Mouse (Mus musculus) B cell, adult 62 days (primary cell): Measurements from ENCODE around the gene Svs2. TPM values are rescaled to one million over a fixed set of nuclear protein-coding genes. Genes with fewer than 3 reads are reported as not detected.

Experiments used
- total RNA-seq: library from RNA; stranded (reverse); gene quantifications from 4 replicates; pipeline ENCODE4 v1.2.4, GENCODE M21; 2023

Svs2 gene
- not detected in 4 replicates for total RNA-seq

DNA sequence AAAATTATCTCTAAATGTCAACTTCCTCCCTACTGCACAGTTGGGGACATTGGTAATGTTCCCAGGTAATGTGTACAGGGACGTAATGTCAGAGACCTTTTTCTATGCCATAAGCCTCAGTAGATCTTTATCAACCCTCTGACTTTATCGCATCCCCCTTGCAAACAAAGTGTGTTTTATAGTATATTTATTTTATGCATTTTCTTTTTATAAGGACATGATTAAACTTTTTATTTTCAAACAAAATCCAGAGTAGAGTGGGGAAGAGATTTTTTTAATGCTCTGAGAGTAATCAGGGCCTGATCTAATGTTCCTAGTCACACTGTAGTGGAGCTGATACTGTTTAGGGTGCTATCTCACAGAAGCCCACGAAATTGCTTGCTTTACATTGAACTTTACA lies at the start of gene Svs2:
TSS of gene Svs2 (minus strand) at position 101 of the 400 bp plus-strand sequence.

DNA sequence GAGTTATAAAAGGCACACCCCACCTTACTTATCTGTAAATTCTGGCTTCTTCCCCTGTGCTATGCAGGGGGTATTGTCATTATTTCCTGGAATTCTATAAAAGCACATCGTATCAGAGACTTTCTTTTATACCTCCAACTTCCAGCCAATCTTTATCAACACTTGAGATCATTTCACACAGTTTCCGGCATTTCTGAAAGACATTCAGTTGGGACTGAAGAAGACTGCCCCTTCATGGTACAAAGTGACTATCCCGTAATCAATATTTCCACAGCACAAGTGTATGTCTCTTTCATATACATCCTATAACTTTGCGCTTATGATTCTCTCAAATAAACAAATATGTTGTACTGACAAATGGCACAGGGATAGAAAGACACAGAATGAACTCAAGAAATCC lies 40.1 kb upstream of the Svs2 start, which contains the start of gene Svs4:
TSS of gene Svs4 (minus strand) at position 101 of the 400 bp plus-strand sequence.

DNA sequence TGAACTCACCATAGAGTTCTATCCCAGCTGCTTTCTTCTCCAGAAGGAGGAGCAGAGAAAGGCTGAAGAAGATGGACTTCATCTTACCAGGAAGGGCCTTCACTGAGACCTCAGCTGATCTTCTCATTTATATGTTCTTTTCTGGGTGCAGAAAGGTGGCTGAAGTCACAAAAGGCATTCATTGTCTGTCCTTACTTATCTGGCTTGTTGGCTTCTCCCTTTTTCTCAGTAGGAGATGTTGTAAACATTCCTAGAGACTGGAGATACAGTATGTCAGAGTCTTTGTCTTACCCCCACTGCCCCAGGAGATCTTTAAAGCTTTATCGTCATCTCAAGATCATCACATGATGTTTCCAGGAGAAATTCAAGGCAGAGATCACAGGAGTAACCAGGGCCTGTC lies 18.3 kb upstream of the Svs2 start, which contains the start of gene Svs3b:
TSS of gene Svs3b (minus strand) at position 101 of the 400 bp plus-strand sequence.

DNA sequence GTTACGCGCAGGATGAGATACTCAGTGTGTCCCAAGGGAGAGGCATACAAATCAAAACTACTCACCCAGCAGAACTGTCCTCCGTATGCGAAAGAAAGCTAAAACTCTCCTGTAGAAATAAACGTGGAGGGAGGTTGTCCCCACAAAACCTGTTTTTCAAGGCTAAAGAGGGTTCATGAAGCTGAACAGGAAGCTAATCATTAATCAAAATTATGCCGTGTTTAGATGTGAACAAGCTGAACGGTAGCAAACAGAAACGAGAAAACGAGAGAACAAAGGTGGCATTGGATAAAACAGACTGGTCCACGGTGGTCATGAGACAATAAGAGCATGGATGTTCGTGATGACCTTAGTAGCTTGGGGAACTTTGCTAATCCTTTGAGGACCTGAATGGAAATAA lies 16.7 kb downstream of the Svs2 start, which contains the start of gene Wfdc15b:
TSS of gene Wfdc15b (minus strand) at position 139 of the 400 bp plus-strand sequence.

DNA sequence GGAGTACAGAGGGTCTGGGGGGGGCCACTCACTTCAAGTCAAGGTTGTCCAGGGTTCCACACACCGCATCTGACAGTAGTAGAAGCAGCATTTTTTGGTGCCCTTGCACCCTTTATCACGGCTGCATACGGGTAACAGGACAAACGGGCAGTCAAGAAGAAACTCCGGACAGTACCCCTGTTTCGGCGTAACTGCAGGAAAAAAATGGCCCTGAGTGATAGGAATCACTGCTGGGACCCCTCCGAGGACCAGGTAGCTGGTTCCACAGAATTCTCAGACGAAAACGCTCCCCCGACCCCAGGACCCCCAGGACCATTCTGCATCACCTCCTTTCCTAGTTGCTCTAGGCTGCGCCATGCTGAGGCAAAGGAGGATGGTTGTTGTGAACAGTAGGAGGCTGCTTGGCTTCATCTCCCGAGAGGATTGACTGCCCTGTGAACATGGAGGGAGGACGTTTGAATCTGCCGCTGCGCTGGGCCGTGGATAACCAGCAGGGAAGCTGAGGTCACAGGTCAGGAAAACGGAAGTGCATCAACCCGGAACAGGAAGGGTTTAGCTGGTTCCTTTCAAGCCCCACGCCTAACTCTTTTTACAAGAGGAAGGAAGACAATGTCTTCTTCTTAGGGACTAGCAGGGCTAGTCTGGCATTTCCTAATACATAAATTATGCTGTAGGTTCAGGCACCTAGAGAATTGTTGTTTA lies 38.5 kb downstream of the Svs2 start, which contains the start of gene Wfdc15a:
TSS of gene Wfdc15a (minus strand) at position 505 of the 702 bp plus-strand sequence.

DNA sequence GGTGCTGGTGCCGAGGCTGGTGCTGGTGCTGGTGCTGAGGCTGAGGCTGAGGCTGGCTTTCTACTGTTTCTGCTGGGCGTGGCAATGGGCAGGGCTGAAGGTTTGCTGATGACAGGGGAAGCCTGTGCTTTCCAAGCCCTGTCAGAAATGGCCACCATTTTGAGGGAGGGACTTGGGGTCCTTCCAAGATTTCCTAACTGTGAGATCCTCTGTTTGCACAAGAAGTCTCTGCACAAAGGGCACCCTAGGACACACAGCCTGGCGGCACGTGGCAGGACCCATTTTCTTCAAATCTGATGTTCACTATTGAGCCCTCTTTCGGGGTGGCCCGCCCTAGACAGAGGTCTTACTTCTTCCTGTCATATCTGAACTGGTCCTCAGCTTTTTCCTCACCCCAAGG lies 47.7 kb downstream of the Svs2 start, which contains the start of gene Wfdc12:
TSS of gene Wfdc12 (minus strand) at position 33 of the 400 bp plus-strand sequence.

Other genes starting within 250 kb of the Svs2 start
- 90.8 to 97.9 TPM (median 94.7 TPM) in 4 replicates for gene Ywhab, start 243.5 kb downstream of the Svs2 start, total RNA-seq
- gene Pabpc1l, start 213.0 kb downstream of the Svs2 start, total RNA-seq = 2.1 to 5.3 TPM (median 4.1 TPM) in 4 replicates
- gene Stk4, start 168.1 kb downstream of the Svs2 start, total RNA-seq = 229 to 235 TPM (median 230 TPM) in 4 replicates
- gene Tomm34, start 167.3 kb downstream of the Svs2 start, total RNA-seq = 69.8 to 74.2 TPM (median 71.3 TPM) in 4 replicates
- gene Kcns1, start 67.4 kb downstream of the Svs2 start, total RNA-seq = not detected in 4 replicates
- not detected in 4 replicates for gene Wfdc5, start 55.7 kb downstream of the Svs2 start, total RNA-seq
- gene Wfdc12, start 47.9 kb downstream of the Svs2 start, total RNA-seq = not detected in 4 replicates
- gene Wfdc15a, start 38.3 kb downstream of the Svs2 start, total RNA-seq = not detected in 4 replicates
- gene Wfdc15b, start 16.8 kb downstream of the Svs2 start, total RNA-seq = not detected in 4 replicates
- gene Svs3b, start 18.2 kb upstream of the Svs2 start, total RNA-seq = not detected in 4 replicates
- gene Svs4, start 40.0 kb upstream of the Svs2 start, total RNA-seq = not detected in 4 replicates
- gene Svs3a, start 50.8 kb upstream of the Svs2 start, total RNA-seq = not detected in 4 replicates
- gene Svs6, start 78.3 kb upstream of the Svs2 start, total RNA-seq = not detected in 4 replicates
- gene Svs5, start 94.3 kb upstream of the Svs2 start, total RNA-seq = not detected in 4 replicates
- gene Slpi, start 150.6 kb upstream of the Svs2 start, total RNA-seq = 4.5 to 7.4 TPM (median 7.1 TPM) in 4 replicates
- 0.54 to 0.64 TPM (median 0.60 TPM) in 3 of 4 replicates, not detected in the other for gene Rbpjl, start 164.7 kb upstream of the Svs2 start, total RNA-seq
- 0.18 to 0.46 TPM (median 0.39 TPM) in 4 replicates for gene Matn4, start 166.7 kb upstream of the Svs2 start, total RNA-seq
- 166 to 182 TPM (median 177 TPM) in 4 replicates for gene Sdc4, start 205.4 kb upstream of the Svs2 start, total RNA-seq
- gene Sys1, start 218.5 kb upstream of the Svs2 start, total RNA-seq = 54.0 to 63.8 TPM (median 57.4 TPM) in 4 replicates
- gene Gm20458, start 222.5 kb upstream of the Svs2 start, total RNA-seq = 1.6 to 4.9 TPM in 2 of 4 replicates, not detected in the others
- not detected in 4 replicates for gene Trp53tg5, start 235.3 kb upstream of the Svs2 start, total RNA-seq
- gene Dbndd2, start 247.6 kb upstream of the Svs2 start, total RNA-seq = 2.6 to 8.5 TPM (median 4.7 TPM) in 4 replicates